Mouse (Mus musculus): ENCODE data around the gene Dgcr6.

DNA sequence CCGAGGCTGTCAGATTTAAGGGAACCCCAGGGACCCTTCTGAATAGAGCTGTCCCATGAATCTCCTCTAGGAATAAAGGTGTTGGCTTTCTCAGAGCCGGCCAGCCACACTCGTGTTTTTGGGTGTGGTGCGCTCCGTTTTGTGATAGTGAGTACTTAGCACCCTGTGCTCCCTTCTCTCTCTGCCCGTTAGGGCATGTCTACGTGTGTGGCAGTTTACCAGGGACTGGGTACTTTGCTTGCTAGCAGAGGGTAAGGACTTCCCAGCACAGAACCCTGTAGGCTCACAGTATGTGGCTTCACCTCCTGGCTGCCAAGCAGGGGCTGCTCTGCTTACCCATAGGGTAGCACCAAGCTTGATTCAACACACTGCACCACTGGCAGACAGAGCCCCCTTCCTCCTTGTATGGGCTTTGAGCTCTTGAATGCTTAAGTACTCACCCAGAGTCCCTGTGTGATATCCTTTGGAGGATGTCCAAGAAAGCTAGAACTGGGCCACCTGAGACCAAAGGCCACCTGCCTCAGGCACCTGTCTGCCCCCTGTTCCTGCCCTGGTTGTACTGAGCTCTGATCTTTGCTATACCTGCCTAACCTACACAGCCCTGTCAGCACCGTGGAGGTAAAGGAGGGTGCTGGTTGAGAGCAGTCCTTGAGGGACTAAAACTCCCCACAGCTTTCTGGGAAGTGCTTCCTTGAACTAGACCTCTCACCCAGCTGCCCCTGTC, 16.2 kb downstream of the Dgcr6 start:
- TF ChIP-seq CTCF (IDR thresholded peaks at IDR 0.05) (no peak), EP300 (IDR thresholded peaks at IDR 0.05) (no peak)
